Mouse (Mus musculus): Measurements from ENCODE around the gene Cd46.

DNA sequence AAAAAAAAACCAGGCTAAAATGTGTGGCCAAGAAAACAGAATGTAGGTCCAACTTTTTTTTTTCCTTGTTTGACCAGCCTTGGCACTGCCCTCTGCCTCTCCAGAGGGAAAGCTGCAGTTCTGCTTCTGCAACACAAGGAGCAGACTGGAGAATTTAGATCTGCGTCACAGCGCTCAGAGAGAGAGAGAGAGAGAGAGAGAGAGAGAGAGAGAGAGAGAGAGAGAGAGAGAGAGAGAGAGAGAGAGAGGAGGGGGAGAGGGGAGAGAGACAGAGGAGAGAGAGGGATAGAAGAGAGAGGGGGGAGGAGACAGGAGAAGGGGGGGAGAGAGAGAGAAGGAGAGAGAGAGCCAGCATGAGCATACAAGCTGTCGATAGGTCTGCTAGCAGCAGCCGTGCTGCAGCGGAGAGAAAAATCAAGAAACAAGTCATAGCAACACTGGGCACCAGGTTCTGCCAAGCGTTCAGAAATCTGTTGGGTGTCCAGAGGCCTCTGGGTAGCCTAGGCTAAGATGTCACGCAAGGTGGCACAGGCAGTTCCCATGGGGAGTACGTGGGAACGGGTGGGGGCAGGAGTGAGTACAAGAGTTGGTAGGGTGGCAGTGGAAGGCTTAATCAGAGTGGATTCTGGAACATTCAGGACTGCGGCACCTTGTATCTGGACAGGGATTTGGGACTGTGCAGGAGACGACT lies 75.1 kb downstream of the Cd46 start:
- TF ChIP-seq GATA1 (IDR thresholded peaks at IDR 0.05; ENCODE audit: low read length) (no peak), TAL1 (IDR thresholded peaks at IDR 0.05; ENCODE audit: low read length) (no peak)
